Mouse (Mus musculus) liver, embryonic 12.5 days (tissue): Measurements from ENCODE around the gene Rapgef1. TPM values are rescaled to one million over a fixed set of nuclear protein-coding genes. Genes with fewer than 3 reads are reported as not detected.

Experiments
- ATAC-seq: fragments of 200-750 bp; cut with Nextera tagmentation; 2 replicates; pipeline ENCODE4 v1.8.0; 2017; ENCODE audit warnings: moderate number of reproducible peaks, mild to moderate bottlenecking, moderate library complexity
- H3K27ac ChIP-seq: fragments of 300-500 bp; sonication (generic); 2 replicates; pipeline ENCODE4 v1.5.1; 2016; ENCODE audit warnings: mild to moderate bottlenecking
- H3K27me3 ChIP-seq: fragments of 300-500 bp; sonication (generic); replicated peaks from 2 replicates; pipeline ENCODE4 v1.6.1; 2016; ENCODE audit warnings: mild to moderate bottlenecking, moderate library complexity
- H3K36me3 ChIP-seq: fragments of 300-500 bp; sonication (generic); 2 replicates; pipeline ENCODE4 v1.6.1; 2016; ENCODE audit warnings: mild to moderate bottlenecking, moderate library complexity
- H3K4me1 ChIP-seq: fragments of 300-500 bp; sonication (generic); 2 replicates; pipeline ENCODE4 v1.6.1; 2016
- H3K4me2 ChIP-seq: fragments of 300-500 bp; sonication (generic); 2 replicates; pipeline ENCODE4 v1.6.1; 2016; ENCODE audit warnings: mild to moderate bottlenecking, moderate library complexity
- H3K4me3 ChIP-seq: fragments of 300-500 bp; sonication (generic); 2 replicates; pipeline ENCODE4 v1.5.1; 2016; ENCODE audit warnings: mild to moderate bottlenecking, moderate library complexity
- H3K9ac ChIP-seq: fragments of 300-500 bp; sonication (generic); 2 replicates; pipeline ENCODE4 v1.6.1; 2016; ENCODE audit warnings: mild to moderate bottlenecking, moderate library complexity
- H3K9me3 ChIP-seq: fragments of 300-500 bp; sonication (generic); replicated peaks from 2 replicates; pipeline ENCODE4 v1.6.1; 2016; ENCODE audit warnings: mild to moderate bottlenecking, moderate library complexity
- WGBS: fragments of 180-500 bp; shearing (Covaris S2); methylation state at CpG from one replicate; pipeline ENCODE4 v1.1.7; 2016; ENCODE audit not compliant: insufficient replicate concordance; 5-methylcytosine and 5-hydroxymethylcytosine counted together
- polyA plus RNA-seq: library from polyadenylated mRNA; unstranded; fragments of >200 nt; fragmentation: Nextera tagmentation; extraction: Ambion mirVana; gene quantifications from 2 replicates; pipeline ENCODE4 v1.2.1, GENCODE M21; 2016

Rapgef1 gene
- polyA plus RNA-seq, 1 experiment from 2014 or later = 10.1 TPM

- no peaks in the 10 kb centered on the region for H3K36me3 ChIP-seq
- H3K9ac ChIP-seq = no peak overlapping the region
- ATAC-seq = no peak
- H3K4me3 ChIP-seq = no peak overlapping the region
- H3K9me3 ChIP-seq = no peaks in the 10 kb centered on the region
- H3K4me1 ChIP-seq = no peaks in the 10 kb centered on the region
- peaks cover 21% of the 10 kb centered on the region for H3K27me3 ChIP-seq
- no peak overlapping the region for H3K4me2 ChIP-seq
- 3% methylated on average over 3 of the region's 3 CpGs for WGBS
- no peak overlapping the region for H3K27ac ChIP-seq
These were observed 15.6 kb upstream of the Rapgef1 start for GRCm38 (mm10) chr2:29603930-29604329.

DNA sequence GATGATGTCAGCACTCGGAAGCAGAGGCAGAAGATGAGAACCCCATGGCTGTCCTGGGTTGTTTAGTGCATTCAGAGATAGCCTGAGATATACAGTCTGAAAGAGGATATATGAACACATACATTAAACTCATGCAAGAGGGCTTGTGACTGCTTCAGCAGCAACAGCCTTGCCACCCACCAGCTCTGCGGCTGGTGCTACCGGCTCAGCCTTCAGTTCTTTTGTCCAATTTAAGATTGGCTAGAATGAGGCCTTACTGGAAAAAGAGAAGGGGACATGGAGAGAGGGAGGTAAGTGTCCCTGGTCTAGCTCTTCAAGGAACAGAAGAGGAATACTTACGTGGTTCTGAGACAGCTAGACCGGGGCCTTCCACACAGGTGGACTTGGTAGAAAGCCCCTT, 13.9 kb upstream of the Rapgef1 start:
- 79% methylated on average over 5 of the region's 5 CpGs for WGBS
- no peak overlapping the region for H3K9ac ChIP-seq
- H3K9me3 ChIP-seq = no peaks in the 10 kb centered on the region
- no peaks in the 10 kb centered on the region for H3K4me1 ChIP-seq
- no peak overlapping the region for H3K4me2 ChIP-seq
- no peak overlapping the region for H3K4me3 ChIP-seq
- H3K36me3 ChIP-seq = no peaks in the 10 kb centered on the region
- peaks cover 24% of the 10 kb centered on the region for H3K27me3 ChIP-seq
- no peak overlapping the region for H3K27ac ChIP-seq
- ATAC-seq = no peak

DNA sequence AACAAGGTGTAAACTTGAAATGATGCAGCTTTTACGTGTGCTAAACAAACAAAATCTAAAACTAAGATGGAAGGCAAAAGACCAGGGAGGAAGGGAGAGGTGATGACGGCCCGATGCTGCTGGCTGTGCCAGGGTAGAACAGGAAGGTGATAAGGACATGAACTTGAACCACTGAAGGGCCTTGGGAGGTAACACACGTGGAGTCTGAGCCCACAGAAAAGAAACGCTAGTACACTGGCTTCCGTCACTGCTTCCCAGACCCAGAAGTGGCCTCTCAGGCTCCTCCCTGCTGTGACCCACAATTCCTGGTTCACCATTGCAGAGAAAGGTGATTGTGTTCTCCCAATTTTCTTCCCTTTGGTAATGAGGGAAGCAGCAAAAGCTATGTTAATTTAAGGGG, 13.1 kb upstream of the Rapgef1 start:
- Histone ChIP-seq H3K36me3 (no peaks in the 10 kb centered on the region), H3K4me1 (no peaks in the 10 kb centered on the region), H3K9ac (no peak overlapping the region), H3K27ac (no peak overlapping the region), H3K4me2 (no peak overlapping the region), H3K9me3 (no peaks in the 10 kb centered on the region), H3K27me3 (peaks cover 22% of the 10 kb centered on the region), H3K4me3 (no peak overlapping the region)
- ATAC-seq = no peak
- 30% methylated on average over 6 of the region's 6 CpGs for WGBS

GRCm38 (mm10) chr2:29617341-29617740, 2.2 kb upstream of the Rapgef1 start:
- Histone ChIP-seq H3K27me3 (no peaks in the 10 kb centered on the region), H3K9me3 (no peaks in the 10 kb centered on the region), H3K4me1 (peaks cover 28% of the 10 kb centered on the region), H3K9ac (no peak overlapping the region), H3K4me2 (no peak overlapping the region), H3K27ac (no peak overlapping the region), H3K4me3 (no peak overlapping the region), H3K36me3 (no peaks in the 10 kb centered on the region)
- 86% methylated on average over 1 of the region's 1 CpGs for WGBS
- ATAC-seq = no peak

- Histone ChIP-seq H3K27me3 (no peaks in the 10 kb centered on the region), H3K9me3 (no peaks in the 10 kb centered on the region), H3K36me3 (peaks cover 5% of the 10 kb centered on the region; the same call in 1 of the 2 replicates), H3K4me3 (peak overlapping the region; percentile 18), H3K4me2 (peak overlapping the region; percentile 33), H3K9ac (peak overlapping the region; percentile 8; the same call in 1 of the 2 replicates), H3K4me1 (peaks cover 44% of the 10 kb centered on the region), H3K27ac (no peak overlapping the region)
- ATAC-seq = no peak
- 47% methylated on average over 8 of the region's 8 CpGs for WGBS
These were observed 515 bp upstream of the Rapgef1 start for GRCm38 (mm10) chr2:29618926-29619483.

- Histone ChIP-seq H3K36me3 (peaks cover 5% of the 10 kb centered on the region; the same call in 1 of the 2 replicates), H3K9ac (peak overlapping the region; percentile 95), H3K27me3 (no peaks in the 10 kb centered on the region), H3K9me3 (no peaks in the 10 kb centered on the region), H3K4me2 (peak overlapping the region; percentile 89), H3K27ac (peak overlapping the region; percentile 86), H3K4me3 (peak overlapping the region; percentile 87), H3K4me1 (peaks cover 58% of the 10 kb centered on the region)
- WGBS = 2% methylated on average over 15 of the region's 15 CpGs
- peak; percentile 45 for ATAC-seq
These were observed 844 bp downstream of the Rapgef1 start for GRCm38 (mm10) chr2:29620301-29620827.

DNA sequence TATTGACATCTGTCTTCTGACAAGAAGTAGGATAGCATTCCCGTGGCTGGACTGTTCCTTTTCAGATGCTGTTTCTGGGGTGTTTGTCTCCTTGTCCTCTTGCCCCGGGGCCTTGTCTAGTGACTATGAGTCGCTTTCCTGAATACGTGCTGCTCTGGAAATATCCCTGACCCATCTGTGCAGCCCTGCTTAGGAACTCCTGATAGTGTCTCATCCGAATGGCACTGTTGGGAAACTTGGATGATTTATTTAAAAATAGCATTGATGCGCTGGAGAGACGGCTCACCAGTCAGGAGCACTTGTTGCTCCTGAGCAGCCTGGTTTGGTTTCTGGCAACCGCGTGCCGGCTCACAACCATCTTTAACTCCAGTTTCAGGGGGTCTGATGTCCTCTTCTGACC, 1.6 kb downstream of the Rapgef1 start:
- 71% methylated on average over 10 of the region's 10 CpGs for WGBS
- Histone ChIP-seq H3K27me3 (no peaks in the 10 kb centered on the region), H3K4me2 (peak overlapping the region; percentile 89), H3K27ac (peak overlapping the region; percentile 86; the same call in 1 of the 2 replicates), H3K36me3 (peaks cover 5% of the 10 kb centered on the region; the same call in 1 of the 2 replicates), H3K9ac (0 out of 2 replicates have a peak overlapping the region, but pooled peaks have one; percentile 95), H3K9me3 (no peaks in the 10 kb centered on the region), H3K4me1 (peaks cover 62% of the 10 kb centered on the region), H3K4me3 (peak overlapping the region; percentile 87)
- ATAC-seq = no peak

DNA sequence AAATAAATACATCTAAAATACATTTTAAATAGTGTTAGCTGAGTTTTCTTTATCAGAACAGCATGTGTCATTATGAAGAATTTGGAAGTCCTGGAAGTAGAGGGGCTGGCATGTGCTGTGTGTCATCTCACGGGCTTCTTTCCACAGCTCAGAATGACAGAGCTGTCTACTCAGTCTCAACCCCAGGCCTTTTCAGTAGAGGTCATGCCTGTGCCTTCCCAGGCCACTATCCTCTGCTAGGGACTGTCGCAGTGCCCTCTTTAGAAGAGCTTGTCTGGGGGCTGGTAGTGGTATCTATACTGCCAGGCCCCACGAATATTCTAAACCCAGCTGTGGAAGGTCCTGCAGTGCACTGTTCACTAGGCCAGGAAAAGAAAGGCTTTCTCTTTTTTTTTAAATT, 2.1 kb downstream of the Rapgef1 start:
- no peak overlapping the region for H3K4me3 ChIP-seq
- H3K9me3 ChIP-seq = no peaks in the 10 kb centered on the region
- H3K36me3 ChIP-seq = peaks cover 5% of the 10 kb centered on the region; the same call in 1 of the 2 replicates
- H3K27me3 ChIP-seq = no peaks in the 10 kb centered on the region
- H3K4me1 ChIP-seq = peaks cover 65% of the 10 kb centered on the region
- 75% methylated on average over 3 of the region's 3 CpGs for WGBS
- H3K4me2 ChIP-seq = peak overlapping the region; percentile 89; the same call in 1 of the 2 replicates
- H3K9ac ChIP-seq = no peak overlapping the region
- H3K27ac ChIP-seq = no peak overlapping the region
- no peak for ATAC-seq

DNA sequence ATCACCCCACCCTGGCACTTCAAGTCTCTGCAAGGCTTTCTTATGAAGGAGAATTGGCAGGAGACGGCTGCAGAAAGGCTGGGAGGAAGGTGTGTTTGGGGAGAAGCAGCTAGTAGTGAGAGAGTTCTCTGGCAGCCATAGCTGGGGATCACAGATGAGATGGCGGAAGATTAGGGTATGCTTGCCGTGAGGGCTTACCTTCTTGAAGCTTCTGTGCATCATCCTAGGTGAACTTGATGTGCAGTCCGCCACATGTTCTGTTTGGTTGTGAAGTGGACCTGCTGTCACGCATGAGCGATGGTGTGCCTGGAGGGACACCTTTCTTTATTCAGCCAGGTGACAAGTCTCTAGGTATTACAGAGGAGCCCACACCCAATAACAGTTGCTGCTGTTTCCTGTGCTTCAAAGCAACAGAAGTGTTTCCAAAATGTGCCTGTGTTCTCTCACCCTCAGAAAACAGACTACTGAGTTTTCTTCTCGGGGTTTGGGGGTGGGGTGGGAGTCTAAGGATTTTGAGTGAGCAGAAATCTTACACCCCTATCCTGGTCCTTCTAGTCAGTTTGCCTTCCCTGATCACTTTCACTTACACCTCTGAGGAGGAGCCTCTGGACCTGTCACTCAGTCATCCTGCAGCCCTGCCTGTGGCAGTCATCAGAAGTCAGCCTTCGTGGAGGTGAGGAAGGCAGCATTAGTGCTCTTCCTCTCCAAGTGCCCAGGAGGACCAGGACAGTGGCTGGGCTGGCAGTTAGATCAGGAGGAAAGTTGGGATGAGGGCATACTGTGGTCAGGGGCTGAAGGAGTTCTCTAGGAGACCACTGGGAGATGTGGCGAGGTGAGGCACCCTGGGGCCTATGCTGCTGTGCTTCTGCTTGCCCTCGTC, 2.8 kb downstream of the Rapgef1 start:
- WGBS = 75% methylated on average over 10 of the region's 10 CpGs
- Histone ChIP-seq H3K9ac (no peak overlapping the region), H3K27ac (no peak overlapping the region)

GRCm38 (mm10) chr2:29623247-29624090, 3.9 kb downstream of the Rapgef1 start:
- ATAC-seq = no peak
- 46% methylated on average over 9 of the region's 9 CpGs for WGBS
- Histone ChIP-seq H3K4me3 (no peak overlapping the region), H3K36me3 (peaks cover 5% of the 10 kb centered on the region; the same call in 1 of the 2 replicates), H3K27me3 (no peaks in the 10 kb centered on the region), H3K4me2 (peak overlapping the region; percentile 34), H3K9ac (no peak overlapping the region; the same call in 1 of the 2 replicates), H3K9me3 (no peaks in the 10 kb centered on the region), H3K27ac (peak overlapping the region; percentile 74), H3K4me1 (peaks cover 83% of the 10 kb centered on the region)

More for the DNA sequence above, 2.8 kb downstream of the Rapgef1 start:
- H3K36me3 ChIP-seq = peaks cover 5% of the 10 kb centered on the region; the same call in 1 of the 2 replicates
- no peak for ATAC-seq
- H3K27me3 ChIP-seq = no peaks in the 10 kb centered on the region
- peak overlapping the region; percentile 89; the same call in 1 of the 2 replicates for H3K4me2 ChIP-seq
- H3K9me3 ChIP-seq = no peaks in the 10 kb centered on the region
- H3K4me1 ChIP-seq = peaks cover 72% of the 10 kb centered on the region
- no peak overlapping the region for H3K4me3 ChIP-seq

DNA sequence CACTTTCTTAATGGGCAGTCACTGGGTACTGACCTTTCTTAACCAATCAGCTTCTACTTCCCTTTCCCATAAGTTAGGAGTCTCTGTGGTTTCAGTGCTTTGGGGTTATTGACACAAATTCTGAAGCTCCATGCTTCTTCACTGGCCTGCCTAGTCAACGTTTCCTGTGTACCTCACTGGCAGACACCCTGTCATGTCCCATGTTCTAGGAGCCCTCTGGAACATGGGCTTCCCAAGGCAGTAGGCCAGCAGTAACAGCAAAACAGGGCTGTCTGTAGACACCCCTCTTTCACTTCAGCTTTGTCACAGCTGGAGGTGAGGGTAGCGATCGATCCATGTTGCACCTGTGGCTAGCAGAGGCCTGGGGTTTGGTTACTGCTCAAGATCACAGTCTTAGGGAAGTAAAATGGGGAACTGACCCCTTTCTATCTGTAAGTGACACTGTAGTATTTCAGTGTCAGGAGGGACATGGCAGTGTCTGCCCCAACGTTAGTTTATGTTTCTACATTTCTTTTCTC, 4.6 kb downstream of the Rapgef1 start:
- Histone ChIP-seq H3K27me3 (no peaks in the 10 kb centered on the region), H3K4me3 (no peak overlapping the region), H3K4me2 (peak overlapping the region; percentile 34), H3K9me3 (no peaks in the 10 kb centered on the region), H3K9ac (no peak overlapping the region; the same call in 1 of the 2 replicates), H3K36me3 (peaks cover 5% of the 10 kb centered on the region; the same call in 1 of the 2 replicates), H3K4me1 (peaks cover 87% of the 10 kb centered on the region), H3K27ac (peak overlapping the region; percentile 74)
- ATAC-seq = no peak
- WGBS = 32% methylated on average over 4 of the region's 4 CpGs
